In genomic region chr8:4493686-4494440, GRCm38 (mm10) we compare ENCODE assay signal across 8 mouse cellular contexts. TPM values are rescaled to one million over a fixed set of nuclear protein-coding genes. Genes with fewer than 3 reads are reported as not detected.
A peak's percentile ranks its signal among the peaks of the same experiment; 100 is the strongest.
DNase-seq lines count a peak whose midpoint lies in the region; ATAC-seq lines count a peak whose summit lies in the region.

No protein-coding gene starts in this region.

- no peaks in the 10 kb centered on the region for H3K9me3 ChIP-seq in forebrain, embryonic 10.5 days
- no peaks in the 10 kb centered on the region for H3K9me3 ChIP-seq in heart, embryonic 14.5 days (ENCODE audit: control insufficient read depth, low read length)
- H3K9me3 ChIP-seq in liver, embryonic 11.5 days (ENCODE audit: control insufficient read depth, low read length): no peaks in the 10 kb centered on the region

- DNase-seq in B cell, adult 2 months: peak; percentile 44 to 48
- DNase-seq in adrenal gland, postnatal 14 days: peak; percentile 57
- DNase-seq in forebrain, embryonic 10.5 days (ENCODE audit: extremely low spot score, low spot score): peak; percentile 39
- peak; percentile 65 for DNase-seq in kidney, postnatal 14 days
- DNase-seq in liver, embryonic 11.5 days (ENCODE audit: low spot score): no peak
- DNase-seq in neural tube, embryonic 10.5 days (ENCODE audit: extremely low spot score, low spot score): peak; percentile 37
- peak; percentile 64 for DNase-seq in telencephalon, adult 2 months (ENCODE audit: low read depth, low spot score)

- H3K27ac ChIP-seq in forebrain, embryonic 10.5 days: peak overlapping the region; percentile 86
- peak overlapping the region; percentile 84 to 95 for H3K27ac ChIP-seq in heart, embryonic 14.5 days (replicated peaks in 1 of 2; ENCODE audit: control insufficient read depth in 1 of 2, insufficient read depth in 1 of 2, low read depth in 2 of 2, low read length in 2 of 2)
- no peak overlapping the region for H3K27ac ChIP-seq in liver, embryonic 11.5 days (ENCODE audit: low read depth, low read length)

- H3K4me2 ChIP-seq in heart, embryonic 14.5 days (ENCODE audit: low read length): peak overlapping the region; percentile 91
- H3K4me2 ChIP-seq in liver, embryonic 11.5 days: peak overlapping the region; percentile 83

- no peaks in the 10 kb centered on the region for H3K27me3 ChIP-seq in forebrain, embryonic 10.5 days (ENCODE audit: poor library complexity, severe bottlenecking)
- no peaks in the 10 kb centered on the region for H3K27me3 ChIP-seq in heart, embryonic 14.5 days (ENCODE audit: control insufficient read depth, insufficient read depth, low read length)
- H3K27me3 ChIP-seq in liver, embryonic 11.5 days (replicated peaks; ENCODE audit: control insufficient read depth, insufficient read depth, low read length): no peaks in the 10 kb centered on the region

- 10% methylated on average over 21 of the region's 21 CpGs for WGBS in forebrain, embryonic 10.5 days
- WGBS in heart, embryonic 14.5 days: 7% methylated on average over 21 of the region's 21 CpGs
- 12% methylated on average over 21 of the region's 21 CpGs for WGBS in liver, embryonic 11.5 days

- peaks cover 4% of the 10 kb centered on the region; the same call in 1 of the 2 replicates for H3K36me3 ChIP-seq in forebrain, embryonic 10.5 days (replicated peaks)
- peaks cover 10% of the 10 kb centered on the region for H3K36me3 ChIP-seq in heart, embryonic 14.5 days (ENCODE audit: control insufficient read depth, insufficient read depth, low read length)
- no peaks in the 10 kb centered on the region for H3K36me3 ChIP-seq in liver, embryonic 11.5 days (ENCODE audit: control insufficient read depth, insufficient read depth, low read length)

- H3K4me1 ChIP-seq in forebrain, embryonic 10.5 days: peaks cover 36% of the 10 kb centered on the region
- peaks cover 10 to 39% of the 10 kb centered on the region in 2 experiments for H3K4me1 ChIP-seq in heart, embryonic 14.5 days (ENCODE audit: control insufficient read depth in 2 of 2, insufficient read depth in 2 of 2, low read length in 2 of 2)
- no peaks in the 10 kb centered on the region for H3K4me1 ChIP-seq in liver, embryonic 11.5 days (replicated peaks; ENCODE audit: control insufficient read depth, insufficient read depth, low read length)

- peak; percentile 28; the same call in 1 of the 2 replicates for ATAC-seq in heart, embryonic 14.5 days (ENCODE audit: insufficient number of reproducible peaks, insufficient read depth, low FRiP score, low read depth)
- ATAC-seq in liver, embryonic 11.5 days (replicated peaks; ENCODE audit: low FRiP score): peak; percentile 18

- peak overlapping the region; percentile 87 for H3K9ac ChIP-seq in heart, embryonic 14.5 days (ENCODE audit: low read length)
- peak overlapping the region; percentile 52 for H3K9ac ChIP-seq in liver, embryonic 11.5 days (ENCODE audit: low read depth, low read length)

- peak overlapping the region; percentile 65 for H3K4me3 ChIP-seq in forebrain, embryonic 10.5 days
- H3K4me3 ChIP-seq in heart, embryonic 14.5 days (ENCODE audit: control insufficient read depth in 1 of 2, insufficient read depth in 1 of 2, low read depth in 1 of 2, low read length in 2 of 2): peak overlapping the region; percentile 79 to 84
- H3K4me3 ChIP-seq in liver, embryonic 11.5 days (ENCODE audit: low read depth, low read length): peak overlapping the region; percentile 57

RNA-seq across cellular contexts. Expression of gene Cers4, which starts 1.0 kb away (rescaled TPM):
- total RNA-seq in adrenal gland, postnatal 14 days (2021): 16.4 and 20.5 TPM in 2 replicates
- 11.5 and 13.8 TPM in 2 replicates for polyA plus RNA-seq in forebrain, embryonic 10.5 days (2016; fragmentation: Nextera tagmentation; extraction: Ambion mirVana)
- polyA plus RNA-seq in heart, embryonic 14.5 days (2014; fragmentation: Nextera tagmentation; extraction: Ambion mirVana): 52.9 and 57.9 TPM in 2 replicates
- 5.8 and 6.3 TPM in 2 replicates for polyA plus RNA-seq in liver, embryonic 11.5 days (2014; fragmentation: Nextera tagmentation; extraction: Ambion mirVana)
